Mouse (Mus musculus) intestine, postnatal 0 days (tissue): ENCODE data around the gene Prom1. TPM values are rescaled to one million over a fixed set of nuclear protein-coding genes. Genes with fewer than 3 reads are reported as not detected.
"Not testable (repeated sequence)": the region's sequence is repeated elsewhere in the genome, so short reads cannot be mapped to it uniquely, and the experiment has no call there.

ENCODE experiments used
- ATAC-seq: fragments of 200-750 bp; cut with Nextera tagmentation; 2 replicates; pipeline ENCODE4 v1.8.0; 2017; ENCODE audit warnings: mild to moderate bottlenecking, moderate TSS enrichment, moderate library complexity
- H3K27ac ChIP-seq: fragments of 300-500 bp; sonication (generic); 2 replicates; pipeline ENCODE4 v1.5.1; 2014; ENCODE audit warnings: mild to moderate bottlenecking, low read depth, low read length, moderate library complexity
- H3K27me3 ChIP-seq: fragments of 300-500 bp; sonication (generic); replicated peaks from 2 replicates; pipeline ENCODE4 v1.6.1; 2014; ENCODE audit warnings: low read length, mixed read lengths; ENCODE audit not compliant: control insufficient read depth, insufficient read depth
- H3K36me3 ChIP-seq: fragments of 300-500 bp; sonication (generic); 2 replicates; pipeline ENCODE4 v1.6.1; 2014; ENCODE audit warnings: mild to moderate bottlenecking, moderate library complexity; ENCODE audit not compliant: control insufficient read depth, insufficient read depth
- H3K4me1 ChIP-seq: fragments of 300-500 bp; sonication (generic); replicated peaks from 2 replicates; pipeline ENCODE4 v1.6.1; 2014; ENCODE audit warnings: antibody characterized with exemption, low read length, mixed read lengths; ENCODE audit not compliant: control insufficient read depth, insufficient read depth
- H3K4me2 ChIP-seq: fragments of 300-500 bp; sonication (generic); replicated peaks from 2 replicates; pipeline ENCODE4 v1.6.1; 2014; ENCODE audit warnings: low read depth, mild to moderate bottlenecking, moderate library complexity
- H3K4me3 ChIP-seq: fragments of 300-500 bp; sonication (generic); 2 replicates; pipeline ENCODE4 v1.5.1; 2014; ENCODE audit warnings: low read depth, low read length
- H3K9ac ChIP-seq: fragments of 300-500 bp; sonication (generic); 2 replicates; pipeline ENCODE4 v1.6.1; 2014; ENCODE audit warnings: mild to moderate bottlenecking, low read depth, low read length
- H3K9me3 ChIP-seq: fragments of 300-500 bp; sonication (generic); 2 replicates; pipeline ENCODE4 v1.6.1; 2016; ENCODE audit warnings: mixed run types; ENCODE audit not compliant: control insufficient read depth
- CTCF ChIP-seq: sonication (generic); IDR thresholded peaks from 2 replicates; pipeline ENCODE4 v1.5.1; 2016; ENCODE audit warnings: low read depth, mild to moderate bottlenecking, control low read depth, antibody characterized with exemption, moderate library complexity
- WGBS: fragments of 180-500 bp; shearing (Covaris S2); extraction: QIAGEN DNeasy Blood & Tissue Kit; methylation state at CpG from one replicate; pipeline ENCODE4 v1.1.7; 2014; 5-methylcytosine and 5-hydroxymethylcytosine counted together
- polyA plus RNA-seq: library from polyadenylated mRNA; unstranded; fragments of >200 nt; fragmentation: Nextera tagmentation; extraction: Ambion mirVana; gene quantifications from 2 replicates; pipeline ENCODE4 v1.2.1, GENCODE M21; 2015

Prom1 gene
- polyA plus RNA-seq: 14.0 and 14.5 TPM in 2 replicates

GRCm38 (mm10) chr5:44101231-44102110 lies at the start of gene Prom1:
Prom1 (minus strand) TSS chr5:44102032.
- H3K27ac ChIP-seq: no peak within 1 kb of the TSS; the same call in 1 of the 2 replicates
- H3K4me2 ChIP-seq: peak within 1 kb of the TSS; percentile 94
- H3K9ac ChIP-seq: peak within 1 kb of the TSS; percentile 57
- H3K27me3 ChIP-seq: no peaks in the 10 kb centered on the region
- H3K4me1 ChIP-seq: 0 out of 2 replicates have a peak, but pooled peaks cover 4% of the 10 kb centered on the region
- peak within 1 kb of the TSS; percentile 52 for H3K4me3 ChIP-seq
- H3K9me3 ChIP-seq: no peaks in the 10 kb centered on the region
- 2% methylated on average over 44 of the region's 44 CpGs for WGBS
- no peak for TF ChIP-seq CTCF
- H3K36me3 ChIP-seq: no peaks in the 10 kb centered on the region
- peak; percentile 48 for ATAC-seq

GRCm38 (mm10) chr5:44147732-44148131 lies 45.9 kb upstream of the Prom1 start:
- H3K4me2 ChIP-seq: no peak overlapping the region
- ATAC-seq: no peak
- H3K36me3 ChIP-seq: no peaks in the 10 kb centered on the region
- WGBS: 85% methylated on average over 3 of the region's 3 CpGs
- no peak for TF ChIP-seq CTCF
- H3K4me3 ChIP-seq: no peak overlapping the region
- H3K27me3 ChIP-seq: no peaks in the 10 kb centered on the region
- no peaks in the 10 kb centered on the region; the same call in 1 of the 2 replicates for H3K4me1 ChIP-seq
- peaks cover 8% of the 10 kb centered on the region; the same call in 1 of the 2 replicates for H3K9me3 ChIP-seq
- H3K27ac ChIP-seq: no peak overlapping the region
- H3K9ac ChIP-seq: no peak overlapping the region

- H3K27me3 ChIP-seq: no peaks in the 10 kb centered on the region
- no peaks in the 10 kb centered on the region; the same call in 1 of the 2 replicates for H3K4me1 ChIP-seq
- H3K4me2 ChIP-seq: no peak overlapping the region
- no peak overlapping the region for H3K9ac ChIP-seq
- TF ChIP-seq CTCF: no peak
- WGBS: 71% methylated on average over 6 of the region's 6 CpGs
- H3K4me3 ChIP-seq: no peak overlapping the region
- ATAC-seq: no peak
- H3K27ac ChIP-seq: no peak overlapping the region
- peaks cover 8% of the 10 kb centered on the region; the same call in 1 of the 2 replicates for H3K9me3 ChIP-seq
- no peaks in the 10 kb centered on the region for H3K36me3 ChIP-seq
Measured at GRCm38 (mm10) chr5:44146437-44147332, 44.9 kb upstream of the Prom1 start.

GRCm38 (mm10) chr5:44143467-44144235 lies 41.8 kb upstream of the Prom1 start:
- Histone ChIP-seq H3K36me3 (no peaks in the 10 kb centered on the region), H3K4me1 (no peaks in the 10 kb centered on the region; the same call in 1 of the 2 replicates), H3K27me3 (no peaks in the 10 kb centered on the region), H3K27ac (no peak overlapping the region), H3K4me2 (no peak overlapping the region), H3K9ac (no peak overlapping the region), H3K9me3 (no peaks in the 10 kb centered on the region), H3K4me3 (no peak overlapping the region)
- no peak for TF ChIP-seq CTCF
- 37% methylated on average over 8 of the region's 8 CpGs for whole genome bisulfite sequencing
- ATAC-seq: peak; percentile 89

- no peaks in the 10 kb centered on the region for H3K36me3 ChIP-seq
- 89% methylated on average over 4 of the region's 4 CpGs for WGBS
- no peak for ATAC-seq
Measured at GRCm38 (mm10) chr5:44127487-44127886, 25.7 kb upstream of the Prom1 start.

GRCm38 (mm10) chr5:44126574-44126973 lies 24.7 kb upstream of the Prom1 start:
- not testable (repeated sequence) for ATAC-seq, H3K4me2 ChIP-seq, H3K4me1 ChIP-seq, H3K36me3 ChIP-seq, H3K27me3 ChIP-seq, H3K27ac ChIP-seq, H3K9me3 ChIP-seq, H3K4me3 ChIP-seq, H3K9ac ChIP-seq
- 96% methylated on average over 8 of the region's 8 CpGs for WGBS

More at GRCm38 (mm10) chr5:44127487-44127886, 25.7 kb upstream of the Prom1 start:
- H3K4me1 ChIP-seq: no peaks in the 10 kb centered on the region
- no peaks in the 10 kb centered on the region for H3K27me3 ChIP-seq
- H3K27ac ChIP-seq: no peak overlapping the region
- no peaks in the 10 kb centered on the region for H3K9me3 ChIP-seq
- H3K4me3 ChIP-seq: no peak overlapping the region
- no peak overlapping the region for H3K4me2 ChIP-seq
- no peak for TF ChIP-seq CTCF
- H3K9ac ChIP-seq: no peak overlapping the region
